Mouse (Mus musculus) neutrophil, adult 5-6 weeks (primary cell): ENCODE results near the gene Ankrd65. TPM values are rescaled to one million over a fixed set of nuclear protein-coding genes. Genes with fewer than 3 reads are reported as not detected.
"Not testable (repeated sequence)": the region's sequence is repeated elsewhere in the genome, so short reads cannot be mapped to it uniquely, and the experiment has no call there.

Source experiments
- ATAC-seq: fragments of 151-379, 151-347 bp; 2 replicates; pipeline ENCODE4 v1.8.0; 2017; ENCODE audit warnings: mild to moderate bottlenecking, moderate TSS enrichment; ENCODE audit not compliant: insufficient number of reproducible peaks, poor library complexity, low FRiP score, severe bottlenecking; ENCODE audit errors: extremely low read depth
- total RNA-seq: library from RNA; stranded (forward); fragments of 200-1000 nt; gene quantifications from 2 replicates; pipeline ENCODE4 v1.2.3, GENCODE M21; 2017

Ankrd65 gene
- total RNA-seq, 1 experiment from 2014 or later = not detected

DNA sequence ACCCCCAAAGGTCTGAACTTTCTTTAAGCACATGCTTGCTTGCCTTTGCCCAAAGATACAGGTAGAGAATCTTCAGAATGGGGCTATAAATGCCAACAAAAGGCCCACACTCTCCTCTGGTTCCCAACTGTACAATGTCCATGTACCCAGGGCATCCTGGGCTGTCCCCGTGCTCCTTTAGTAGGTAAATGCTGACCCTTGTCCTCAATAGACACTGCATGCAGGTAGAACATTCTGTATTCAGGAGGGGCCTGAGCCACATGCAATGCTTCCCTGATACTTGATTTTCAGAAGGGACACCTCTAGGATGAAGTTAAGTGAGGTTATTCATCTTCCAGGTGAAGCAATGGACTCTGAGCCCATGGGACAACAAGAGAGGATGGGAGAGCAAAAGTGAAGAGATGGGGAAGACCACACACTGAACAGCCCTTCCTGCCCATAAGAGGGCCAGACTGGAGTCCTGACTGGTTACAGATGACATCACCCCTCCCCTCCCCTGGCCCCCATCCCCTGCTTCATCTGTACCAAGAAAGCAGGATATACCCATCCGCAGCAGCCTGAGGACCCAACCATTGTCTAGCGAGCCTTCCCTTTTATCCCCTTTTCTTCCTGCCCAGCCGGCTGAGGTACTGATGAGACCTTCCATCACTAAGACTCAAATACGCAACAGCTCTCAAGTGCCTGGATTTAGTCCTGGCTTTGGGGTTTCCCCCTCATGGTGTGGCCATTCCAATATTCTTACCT lies 16.7 kb upstream of the Ankrd65 start:
- no peak for ATAC-seq

DNA sequence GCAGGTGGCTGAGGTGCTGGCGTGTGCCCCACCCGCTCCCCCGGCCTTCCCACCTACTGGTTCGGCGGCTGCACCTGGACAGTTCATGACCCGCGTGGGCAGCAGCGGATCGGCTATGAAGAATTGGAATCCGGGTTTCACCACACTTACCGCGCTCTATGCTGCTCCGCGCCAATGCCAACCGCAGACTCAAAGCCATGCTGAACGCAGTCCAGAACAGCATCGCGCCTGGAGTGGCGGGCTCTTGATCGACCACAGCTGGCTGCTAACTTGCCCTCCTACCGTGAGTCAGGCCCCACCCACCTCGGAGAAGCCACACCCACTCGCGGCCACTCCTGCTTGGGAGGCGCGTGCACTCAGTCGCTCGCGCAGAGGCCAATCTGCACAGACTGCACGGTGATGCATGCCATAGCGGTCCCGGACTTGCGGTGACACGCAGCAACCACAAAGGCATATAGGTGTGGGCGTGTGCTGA lies 15.9 kb upstream of the Ankrd65 start, which contains the start of gene Vwa1:
TSS of gene Vwa1 (minus strand) at position 419 of the 475 bp plus-strand sequence.
- ATAC-seq = peak; percentile 59; the same call in 1 of the 2 replicates

DNA sequence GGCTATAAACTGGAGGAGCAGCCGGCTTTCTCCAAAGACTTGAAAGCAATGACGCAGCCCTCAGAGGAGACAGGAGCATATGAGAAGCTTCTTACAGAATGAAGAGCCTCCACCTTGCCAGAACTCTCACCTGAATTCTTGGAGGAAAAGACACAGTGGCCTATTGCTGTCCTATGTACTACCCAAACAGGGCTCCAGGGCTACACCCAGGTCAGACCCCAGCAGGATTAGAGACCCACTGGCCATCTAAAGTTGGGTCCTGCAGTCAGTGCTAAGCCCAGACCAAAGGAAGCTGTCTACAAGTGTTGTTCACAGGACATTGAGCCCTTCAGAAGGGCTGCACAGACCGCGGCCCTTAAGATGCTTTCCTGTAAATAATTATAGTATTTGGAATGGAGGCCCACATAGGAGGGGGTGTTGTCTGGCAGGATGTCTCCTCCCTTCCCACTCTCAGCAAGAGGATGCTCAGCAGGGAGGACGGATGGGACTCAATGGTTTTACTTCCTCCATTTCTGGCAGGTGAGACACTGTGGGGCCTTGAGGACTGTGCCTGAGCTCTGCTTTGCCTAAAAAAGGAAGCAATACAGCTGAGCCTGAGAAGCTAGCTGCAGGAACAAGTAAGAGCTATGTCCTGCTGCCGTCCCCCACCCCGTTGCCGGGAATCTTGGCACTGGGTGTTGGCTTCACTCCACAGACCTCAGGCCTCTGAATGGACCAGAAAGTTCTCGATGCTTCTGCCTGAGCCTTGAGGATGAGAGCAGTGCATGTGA lies 15.1 kb upstream of the Ankrd65 start:
- ATAC-seq = peak; percentile 33; the same call in 1 of the 2 replicates

DNA sequence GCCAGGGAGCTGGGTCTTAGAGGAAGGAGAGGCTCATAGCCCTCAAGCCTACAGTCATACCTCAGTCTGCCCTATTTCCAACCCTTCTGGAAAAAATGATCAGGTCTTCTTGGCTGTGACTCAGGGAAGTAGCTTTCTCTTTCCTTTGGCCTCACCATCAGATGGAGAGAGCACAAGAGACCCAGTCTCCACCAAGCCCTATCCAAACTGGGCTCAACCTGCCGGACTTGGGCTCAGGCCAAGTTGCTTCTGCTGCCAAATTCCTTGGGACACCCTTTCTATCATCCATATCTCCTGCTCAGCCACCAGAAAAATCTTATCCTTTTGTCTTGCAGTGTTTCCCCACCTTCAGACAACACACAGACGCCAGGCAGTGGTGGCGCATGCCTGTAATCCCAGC lies 14.4 kb upstream of the Ankrd65 start:
- ATAC-seq = no peak

DNA sequence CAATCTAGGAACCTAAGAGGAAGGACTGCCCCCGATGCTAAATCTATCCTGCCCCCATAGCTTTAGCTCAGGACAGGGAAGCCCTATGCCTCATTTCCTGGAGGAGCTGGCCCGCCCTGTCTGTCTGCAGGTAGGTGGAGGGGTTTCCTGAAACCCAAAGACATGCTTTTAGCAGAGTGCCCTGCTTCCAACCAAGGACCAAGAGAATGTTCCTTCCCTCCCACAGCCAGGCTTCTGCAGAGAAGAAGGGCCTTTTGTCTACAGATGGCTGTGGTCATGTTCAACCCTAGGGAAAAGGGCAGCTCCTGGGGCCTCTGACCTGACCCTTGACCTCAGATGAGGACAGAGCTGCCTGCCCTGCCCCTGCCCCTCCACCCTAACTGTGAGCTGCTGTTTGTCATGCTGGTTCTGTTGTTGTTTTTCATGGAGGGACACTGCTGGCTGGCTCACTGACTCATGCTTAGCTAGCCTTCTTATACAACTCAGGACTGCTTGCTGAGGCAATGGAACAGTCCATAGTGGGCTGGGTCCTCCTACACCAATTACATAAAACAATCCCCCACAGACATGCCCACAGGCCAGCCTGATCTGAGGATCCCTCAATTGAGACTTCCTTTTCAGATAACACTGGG lies 13.4 kb upstream of the Ankrd65 start:
- ATAC-seq = no peak

DNA sequence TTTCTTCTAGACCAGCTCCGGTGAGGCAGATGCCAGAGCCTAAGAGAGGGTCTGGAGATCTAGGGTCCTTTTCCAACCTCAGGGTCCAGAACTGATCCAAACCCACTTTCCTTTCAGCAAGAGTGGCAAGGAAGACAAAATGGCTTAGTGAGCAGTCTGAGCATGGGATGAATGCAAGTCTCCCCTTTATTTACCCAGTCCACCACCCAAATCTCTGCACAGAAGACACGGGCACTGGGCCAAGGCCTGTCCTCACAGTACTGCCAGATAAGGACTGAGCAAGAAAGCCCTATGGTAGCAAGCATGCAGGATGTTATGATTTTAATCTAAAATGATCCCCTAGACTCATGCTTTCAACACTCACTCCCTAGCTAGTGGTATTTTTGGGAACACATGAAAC lies 12.4 kb upstream of the Ankrd65 start:
- ATAC-seq = no peak

DNA sequence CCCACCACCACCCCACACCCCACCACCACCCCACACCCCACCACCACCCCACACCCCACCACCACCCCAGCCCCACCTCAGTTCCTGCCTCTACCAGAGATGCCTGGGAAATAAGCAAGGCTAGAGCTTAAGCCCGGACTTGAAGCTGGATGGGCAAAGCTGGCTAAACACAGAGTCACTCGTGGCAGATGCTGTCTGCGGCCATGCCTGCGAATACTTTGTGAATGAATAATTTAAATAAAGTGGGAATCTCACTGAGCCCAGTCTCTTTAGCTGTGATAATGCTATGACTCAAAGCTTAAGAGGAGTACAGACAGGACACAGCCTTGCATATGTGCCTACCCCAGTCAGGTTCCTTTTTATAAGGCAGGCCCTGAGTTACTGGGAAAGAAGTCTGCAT lies 10.7 kb upstream of the Ankrd65 start:
- ATAC-seq = no peak

DNA sequence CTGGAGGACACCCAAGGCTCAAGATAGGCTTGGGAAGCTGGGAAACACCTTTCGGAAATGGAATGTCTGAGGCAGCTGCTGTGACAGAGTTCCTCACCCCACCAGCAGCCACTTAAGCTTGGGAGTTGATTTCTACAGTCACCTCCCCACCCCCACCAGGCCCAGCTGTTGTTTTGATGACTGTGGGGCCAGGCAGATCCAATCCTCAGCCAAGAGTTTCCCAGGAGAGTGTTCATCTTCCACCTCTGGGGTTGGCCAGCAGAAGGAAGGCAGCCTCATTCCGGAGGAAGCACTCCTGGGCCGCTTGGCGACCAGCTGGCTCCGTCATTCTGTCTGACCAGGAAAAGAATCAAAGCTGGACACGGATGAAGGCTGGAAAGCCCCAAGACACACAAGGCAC lies 9.3 kb upstream of the Ankrd65 start:
- ATAC-seq = no peak

DNA sequence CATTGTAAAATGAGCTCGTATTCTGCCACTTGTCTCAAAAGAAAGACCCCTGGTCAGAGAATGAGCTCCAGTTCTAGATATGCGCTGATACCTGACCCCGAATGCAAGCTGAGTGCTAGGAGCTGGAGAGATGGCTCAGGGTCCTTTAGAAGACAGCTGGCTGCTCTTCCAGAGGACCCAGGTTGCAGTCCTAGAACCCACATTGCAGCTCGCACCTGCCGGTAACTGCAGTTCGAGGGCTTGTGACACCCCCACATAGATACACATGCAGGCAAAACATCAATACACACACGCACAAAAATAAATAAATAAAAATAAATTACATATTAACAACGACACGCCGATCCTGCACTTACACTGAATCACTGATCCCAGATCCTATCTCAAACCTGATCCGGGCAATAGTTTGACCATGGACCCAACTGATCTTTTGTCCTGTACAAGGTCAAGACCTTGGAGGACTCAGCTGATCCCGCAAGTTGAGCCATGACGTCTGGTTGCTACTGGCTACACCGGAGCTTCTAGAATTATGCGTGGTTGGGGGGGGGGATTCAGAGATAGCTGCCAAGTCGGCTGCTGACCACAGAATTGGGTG lies 6.7 kb upstream of the Ankrd65 start:
- ATAC-seq = no peak

DNA sequence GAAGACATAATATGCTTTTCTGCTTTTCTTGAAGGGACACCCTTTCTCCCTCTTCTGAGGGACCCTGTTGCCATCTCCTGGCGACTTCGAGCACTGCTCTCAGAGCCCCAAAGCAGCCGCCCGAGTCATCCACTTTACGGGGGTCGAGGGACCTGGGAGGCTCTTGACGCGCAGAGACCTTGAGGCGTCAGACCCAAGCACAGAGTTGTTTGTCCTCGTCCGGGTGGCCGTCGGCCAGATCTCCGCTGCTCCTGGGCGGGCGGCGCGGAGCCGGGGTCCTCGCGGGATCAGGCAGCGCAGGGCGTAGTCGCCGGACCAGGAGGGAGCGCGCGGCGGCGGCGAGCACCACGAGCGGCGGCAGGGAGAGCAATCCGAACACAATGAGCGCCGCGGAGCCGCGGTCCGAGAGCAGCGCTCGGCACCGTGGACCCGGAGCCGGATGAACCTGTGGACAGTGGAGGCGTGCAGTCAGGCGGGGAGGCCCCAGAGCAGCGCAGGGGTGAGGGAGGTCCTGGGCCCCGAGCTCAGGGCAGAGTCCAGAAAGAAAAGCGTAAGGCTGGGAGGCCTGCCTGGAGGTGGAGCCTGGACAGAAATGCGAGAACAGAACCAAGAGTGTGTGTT lies 6.0 kb upstream of the Ankrd65 start:
- ATAC-seq = peak; percentile 81

DNA sequence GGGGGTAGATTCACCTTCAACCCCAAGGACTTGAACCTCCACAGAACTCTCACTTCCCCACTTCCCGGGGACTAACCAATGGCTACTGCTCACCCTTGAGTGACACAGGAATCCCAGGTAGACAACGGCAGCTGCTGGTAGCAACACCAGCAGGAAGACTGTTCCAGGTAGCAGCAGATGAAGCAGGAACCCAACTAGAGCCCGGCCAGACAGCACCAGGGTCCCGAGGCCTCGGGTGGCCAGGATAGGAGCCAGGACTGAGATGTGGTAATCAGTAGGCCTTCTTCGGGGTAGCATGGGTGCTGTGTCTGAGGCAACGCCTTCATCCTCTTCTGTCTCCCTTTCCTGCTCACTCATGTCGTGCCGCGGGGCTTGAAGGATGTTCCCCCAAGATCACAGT lies 5.0 kb upstream of the Ankrd65 start:
- no peak for ATAC-seq

DNA sequence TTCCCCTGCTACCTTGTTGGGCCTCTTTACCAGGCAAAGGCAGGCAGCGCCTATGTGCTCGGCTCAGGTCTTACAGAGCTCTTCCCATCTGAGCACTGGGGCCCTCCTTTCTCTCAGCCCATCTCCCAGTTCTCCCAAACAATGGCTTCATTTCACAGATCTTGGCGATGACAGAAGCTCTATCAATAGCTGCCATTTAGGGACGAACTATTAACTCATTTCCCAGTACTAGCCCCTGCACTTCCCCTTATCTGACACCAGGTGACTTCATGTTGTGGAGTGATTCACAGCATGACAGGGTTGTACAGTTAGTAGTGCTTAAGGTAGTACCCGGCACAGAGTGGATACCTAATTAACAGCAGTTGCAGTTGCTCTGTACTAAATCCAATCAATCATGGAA lies 4.4 kb upstream of the Ankrd65 start, which contains the start of gene Tmem88b:
TSS of gene Tmem88b (minus strand) at position 56 of the 400 bp plus-strand sequence.
- ATAC-seq = no peak

DNA sequence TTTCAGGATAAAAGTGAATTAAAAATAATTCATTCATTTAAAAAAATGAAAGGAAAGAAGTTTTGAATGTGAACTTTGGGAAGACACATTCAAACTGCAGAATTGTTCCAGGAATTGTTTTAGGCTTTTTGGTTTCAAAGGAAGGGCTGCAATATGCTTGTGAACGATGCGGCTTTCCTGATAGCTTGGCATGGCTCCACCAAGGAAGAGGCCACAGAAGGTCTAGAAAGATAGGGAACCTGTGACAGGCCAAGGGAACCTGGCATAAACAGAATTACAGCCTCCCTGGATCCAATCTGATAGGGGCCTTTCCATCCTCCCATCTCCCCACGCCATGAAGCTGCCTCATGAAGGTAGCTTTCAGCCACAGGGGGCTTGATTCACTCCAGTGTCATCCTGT lies 1.9 kb upstream of the Ankrd65 start:
- ATAC-seq = no peak

DNA sequence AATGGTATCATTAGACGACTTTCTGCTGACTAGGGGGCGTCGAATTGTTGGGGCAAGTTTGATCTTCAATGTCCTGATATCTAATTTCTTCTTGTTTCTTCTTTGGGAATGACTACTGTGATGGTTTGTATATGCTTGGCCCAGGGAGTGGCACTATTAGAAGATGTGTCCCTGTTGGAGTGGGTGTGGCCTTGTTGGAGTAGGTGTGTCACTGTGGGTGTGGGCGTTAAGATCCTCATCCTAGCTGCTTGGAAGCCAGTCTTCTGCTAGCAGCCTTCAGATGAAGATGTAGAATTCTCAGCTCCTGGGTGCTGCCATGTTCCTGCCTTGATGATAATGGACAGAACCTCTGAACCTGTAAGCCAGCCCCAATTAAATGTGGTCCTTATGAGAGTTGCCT lies 1.4 kb upstream of the Ankrd65 start:
- not testable (repeated sequence) for ATAC-seq

DNA sequence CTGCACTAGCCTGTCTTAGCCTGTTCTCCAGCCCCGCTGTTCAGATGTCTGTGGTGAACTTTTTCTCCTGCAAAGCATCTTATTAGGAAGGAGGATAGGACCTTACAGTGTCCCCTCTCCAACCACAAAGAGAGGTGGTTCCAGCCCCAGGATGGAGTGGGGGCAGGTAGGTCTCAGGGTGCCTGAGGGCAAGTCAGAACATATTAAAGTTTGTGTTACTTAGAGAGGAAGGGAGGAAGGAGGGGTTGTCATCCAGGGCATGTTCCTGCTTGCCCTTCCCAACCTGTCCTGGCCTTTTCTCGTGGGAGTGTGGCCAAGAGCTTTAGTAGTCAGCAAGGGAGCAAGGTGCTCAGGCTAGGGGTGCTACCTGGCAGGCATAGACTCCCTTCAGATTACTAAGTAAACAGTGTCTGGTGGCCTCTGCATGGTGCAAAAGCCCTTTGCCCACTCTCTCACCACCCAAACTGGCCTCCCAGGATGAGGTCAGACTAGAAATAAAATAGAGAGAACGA lies 467 bp downstream of the Ankrd65 start:
- no peak for ATAC-seq

DNA sequence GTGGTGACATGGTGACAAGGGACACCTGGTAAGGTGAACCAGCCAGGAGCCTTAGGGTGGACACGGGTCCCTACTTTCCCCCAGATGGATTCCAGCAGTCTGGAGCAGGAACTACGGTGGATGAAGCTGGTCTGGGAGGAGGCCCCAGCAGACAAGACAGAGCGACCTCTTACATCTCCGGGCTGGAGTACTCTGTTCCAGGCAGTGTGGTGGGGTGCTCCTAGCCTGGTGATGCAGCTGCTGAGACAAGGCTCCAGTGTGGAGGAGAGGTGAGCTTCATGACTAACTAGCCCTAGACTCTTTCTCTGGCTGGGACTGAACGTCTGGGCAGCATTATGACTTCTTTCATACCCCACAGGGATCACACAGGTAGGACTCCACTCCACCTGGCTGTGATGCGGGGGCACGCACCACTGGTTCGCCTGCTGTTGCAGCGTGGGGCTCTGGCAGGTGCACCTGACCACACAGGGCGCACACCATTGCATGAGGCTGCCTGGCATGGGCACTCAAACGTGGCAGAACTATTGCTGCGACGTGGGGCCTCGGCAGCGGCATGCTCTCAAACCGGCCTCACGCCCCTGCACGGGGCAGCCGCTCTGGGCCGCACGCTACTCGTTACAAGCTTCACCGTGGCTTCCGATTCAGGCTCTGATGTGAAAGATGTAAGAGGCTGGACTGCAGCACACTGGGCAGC lies 1.1 kb downstream of the Ankrd65 start:
- ATAC-seq = no peak

DNA sequence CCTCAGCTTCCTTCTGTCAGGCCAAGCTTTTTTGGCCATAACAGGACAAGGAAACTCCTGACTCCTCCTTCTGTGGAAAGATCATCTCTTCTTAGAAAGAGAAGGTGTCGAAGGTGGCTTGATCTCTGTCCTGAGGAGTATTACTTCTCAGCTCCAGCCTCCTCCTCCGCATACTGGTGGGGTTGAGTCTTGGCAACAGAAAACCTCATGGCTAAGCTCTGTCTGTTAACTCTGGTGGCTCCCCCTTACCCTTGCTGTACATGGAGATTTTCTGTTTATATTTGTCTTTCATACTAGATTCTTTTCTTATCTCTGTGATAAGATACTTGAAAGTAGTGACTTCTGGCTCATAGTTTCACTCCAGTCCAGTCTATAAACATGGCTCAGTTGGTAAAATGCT lies 3.5 kb downstream of the Ankrd65 start:
- no peak for ATAC-seq

DNA sequence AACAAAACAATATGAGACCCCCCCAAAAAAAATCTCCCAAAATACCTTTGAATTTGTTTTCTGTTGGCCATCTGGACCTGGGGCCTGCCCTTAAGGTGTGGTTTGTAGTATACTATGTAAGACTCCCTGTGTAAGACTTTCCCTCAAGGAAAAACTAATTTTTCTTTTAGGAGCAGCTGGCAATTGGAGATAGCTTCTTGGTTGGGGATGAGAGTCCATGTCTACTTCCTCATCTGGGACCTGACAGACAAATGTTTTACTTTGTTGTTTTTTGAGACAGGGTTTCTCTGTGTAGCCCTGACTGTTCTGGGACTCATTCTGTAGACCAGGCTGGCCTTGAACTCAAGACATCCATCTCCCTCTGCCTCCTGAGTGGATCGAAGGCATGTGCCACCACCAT lies 11.8 kb downstream of the Ankrd65 start:
- ATAC-seq = no peak
